Mouse (Mus musculus): ENCODE measurements around the gene Krtap5-4. TPM values are rescaled to one million over a fixed set of nuclear protein-coding genes. Genes with fewer than 3 reads are reported as not detected.
"Not testable (repeated sequence)": the region's sequence is repeated elsewhere in the genome, so short reads cannot be mapped to it uniquely, and the experiment has no call there.

Krtap5-4 gene
- not detected in 2 replicates for polyA plus RNA-seq (2014; fragmentation: Nextera tagmentation; extraction: Ambion mirVana)

DNA sequence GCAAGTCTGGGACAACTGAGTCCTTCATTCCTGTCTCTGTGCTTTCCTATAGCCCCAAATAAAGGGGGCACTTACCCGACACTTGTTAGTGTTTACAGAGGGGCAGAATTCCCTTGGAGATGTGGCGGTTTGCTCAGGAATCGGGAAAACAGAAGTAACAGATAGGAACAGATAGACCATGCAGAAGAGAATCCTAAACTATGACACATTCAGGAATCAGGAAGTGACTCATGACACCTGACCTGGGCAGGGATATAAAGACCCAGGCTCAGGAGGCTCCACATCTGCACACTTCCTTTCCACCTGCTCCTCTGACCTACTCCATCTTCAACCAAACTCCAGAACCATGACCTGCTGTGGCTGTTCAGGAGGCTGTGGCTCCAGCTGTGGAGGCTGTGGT lies at the start of gene Krtap5-4:
TSS of gene Krtap5-4 (plus strand) at position 301 of the 400 bp plus-strand sequence.
- Histone ChIP-seq H3K36me3 (replicated peaks; ENCODE audit: control insufficient read depth, insufficient read depth) (no peaks in the 10 kb centered on the region), H3K27ac (no peak within 1 kb of the TSS), H3K27me3 (ENCODE audit: control insufficient read depth, insufficient read depth, low read length) (0 out of 2 replicates have a peak, but pooled peaks cover 2% of the 10 kb centered on the region), H3K9me3 (ENCODE audit: control insufficient read depth, low read length) (no peaks in the 10 kb centered on the region), H3K4me3 (replicated peaks; ENCODE audit: low read length) (no peak within 1 kb of the TSS), H3K4me2 (replicated peaks) (no peak within 1 kb of the TSS), H3K9ac (no peak within 1 kb of the TSS), H3K4me1 (replicated peaks; ENCODE audit: control insufficient read depth, insufficient read depth, low read length) (no peaks in the 10 kb centered on the region)
- ATAC-seq (ENCODE audit: low FRiP score), result no peak
- WGBS, result 70% methylated on average over 3 of the region's 3 CpGs
- no peak for DNase-seq (ENCODE audit: low spot score)

DNA sequence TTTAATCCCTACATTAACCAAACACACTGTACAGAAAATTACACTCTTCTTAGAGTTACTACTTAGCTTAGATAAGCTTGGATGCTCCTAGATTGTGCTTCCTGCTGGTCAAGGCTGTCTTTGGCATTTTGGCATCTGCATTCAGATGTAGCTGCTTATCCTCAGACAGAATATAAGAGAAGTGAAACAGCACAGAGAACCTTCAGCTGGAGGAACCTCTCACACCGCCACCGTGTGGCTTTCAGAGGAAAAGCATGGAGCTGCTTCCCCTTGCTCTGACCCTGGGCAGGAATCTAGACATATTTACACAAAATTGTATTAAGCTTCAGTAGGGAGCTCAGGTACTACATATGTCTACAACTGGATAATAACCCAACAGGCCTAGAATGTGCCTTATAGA lies 47.8 kb upstream of the Krtap5-4 start:
- H3K4me1 ChIP-seq (replicated peaks; ENCODE audit: control insufficient read depth, insufficient read depth, low read length), result no peaks in the 10 kb centered on the region
- no peak overlapping the region for H3K4me3 ChIP-seq (replicated peaks; ENCODE audit: low read length)
- no peak for ATAC-seq (ENCODE audit: low FRiP score)
- no peaks in the 10 kb centered on the region for H3K9me3 ChIP-seq (ENCODE audit: control insufficient read depth, low read length)
- DNase-seq (ENCODE audit: low spot score), result peak; percentile 78
- H3K27ac ChIP-seq, result no peak overlapping the region
- no peak overlapping the region for H3K4me2 ChIP-seq (replicated peaks)
- 0% methylated on average over 2 of the region's 2 CpGs for WGBS
- no peak overlapping the region for H3K9ac ChIP-seq
- no peaks in the 10 kb centered on the region for H3K36me3 ChIP-seq (replicated peaks; ENCODE audit: control insufficient read depth, insufficient read depth)
- no peaks in the 10 kb centered on the region for H3K27me3 ChIP-seq (ENCODE audit: control insufficient read depth, insufficient read depth, low read length)

DNA sequence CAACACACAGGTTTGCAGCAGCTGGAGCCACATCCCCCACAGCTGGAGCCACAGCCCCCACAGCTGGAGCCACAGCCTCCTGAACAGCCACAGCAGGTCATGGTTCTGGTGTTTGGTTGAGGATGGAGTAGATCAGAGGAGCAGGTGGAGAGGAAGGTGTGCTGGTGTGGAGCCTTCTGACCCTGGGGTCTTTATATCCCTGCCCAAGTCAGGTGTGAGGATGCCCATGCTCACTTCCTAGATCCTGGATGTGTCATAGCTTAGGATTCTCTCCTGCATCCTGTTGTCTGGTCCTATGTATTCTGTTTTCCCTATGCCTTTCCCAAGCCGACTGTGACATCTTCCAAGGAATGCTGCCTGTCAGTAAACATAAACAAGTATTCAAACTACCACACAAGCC lies 45.1 kb upstream of the Krtap5-4 start, which contains the start of gene Gm2431:
TSS of gene Gm2431 (minus strand) at position 101 of the 400 bp plus-strand sequence.
- H3K9ac ChIP-seq; H3K27me3 ChIP-seq (ENCODE audit: control insufficient read depth, insufficient read depth, low read length); H3K4me2 ChIP-seq (replicated peaks); H3K4me3 ChIP-seq (replicated peaks; ENCODE audit: low read length); H3K4me1 ChIP-seq (replicated peaks; ENCODE audit: control insufficient read depth, insufficient read depth, low read length); H3K9me3 ChIP-seq (ENCODE audit: control insufficient read depth, low read length); ATAC-seq (ENCODE audit: low FRiP score); H3K36me3 ChIP-seq (replicated peaks; ENCODE audit: control insufficient read depth, insufficient read depth); DNase-seq (ENCODE audit: low spot score); H3K27ac ChIP-seq: not testable (repeated sequence)
- WGBS, result 84% methylated on average over 1 of the region's 1 CpGs

DNA sequence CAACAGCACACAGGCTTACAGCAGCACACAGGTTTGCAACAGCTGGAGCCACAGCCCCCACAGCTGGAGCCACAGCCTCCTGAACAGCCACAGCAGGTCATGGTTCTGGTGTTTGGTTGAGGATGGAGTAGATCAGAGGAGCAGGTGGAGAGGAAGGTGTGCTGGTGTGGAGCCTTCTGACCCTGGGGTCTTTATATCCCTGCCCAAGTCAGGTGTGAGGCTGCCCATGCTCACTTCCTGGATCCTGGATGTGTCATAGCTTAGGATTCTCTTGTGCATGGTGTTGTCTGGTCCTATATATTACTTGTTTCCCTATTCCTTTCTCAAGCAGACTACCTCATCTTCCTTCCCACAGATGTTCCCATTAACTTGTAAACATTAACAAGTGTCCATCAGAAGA lies 29.1 kb upstream of the Krtap5-4 start, which contains the start of gene Gm4559:
TSS of gene Gm4559 (minus strand) at position 101 of the 400 bp plus-strand sequence.
- not testable (repeated sequence) for H3K27ac ChIP-seq; H3K4me1 ChIP-seq (replicated peaks; ENCODE audit: control insufficient read depth, insufficient read depth, low read length); H3K4me2 ChIP-seq (replicated peaks); H3K4me3 ChIP-seq (replicated peaks; ENCODE audit: low read length); H3K36me3 ChIP-seq (replicated peaks; ENCODE audit: control insufficient read depth, insufficient read depth); H3K9ac ChIP-seq; DNase-seq (ENCODE audit: low spot score); ATAC-seq (ENCODE audit: low FRiP score); H3K9me3 ChIP-seq (ENCODE audit: control insufficient read depth, low read length); H3K27me3 ChIP-seq (ENCODE audit: control insufficient read depth, insufficient read depth, low read length)

DNA sequence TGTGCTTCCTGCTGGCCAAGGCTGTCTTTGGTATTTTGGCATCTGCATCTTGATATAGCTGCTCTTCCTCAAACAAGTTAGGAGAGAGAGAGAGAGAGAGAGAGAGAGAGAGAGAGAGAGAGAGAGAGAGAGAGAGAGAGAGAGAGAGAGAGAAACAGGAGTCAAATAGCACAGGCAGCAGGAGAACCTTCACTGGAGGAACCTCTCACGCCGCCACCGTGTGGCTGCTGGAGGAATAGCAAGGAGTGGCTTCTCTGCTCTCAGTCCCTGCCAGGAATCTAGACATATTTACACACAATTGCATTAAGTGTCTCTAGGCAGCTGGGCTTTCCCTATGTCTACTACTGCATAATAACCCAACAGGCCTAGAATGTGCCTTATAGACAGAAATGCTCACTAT lies 25.2 kb upstream of the Krtap5-4 start:
- H3K9ac ChIP-seq; H3K4me3 ChIP-seq (replicated peaks; ENCODE audit: low read length); H3K27ac ChIP-seq; H3K9me3 ChIP-seq (ENCODE audit: control insufficient read depth, low read length); H3K36me3 ChIP-seq (replicated peaks; ENCODE audit: control insufficient read depth, insufficient read depth); H3K4me1 ChIP-seq (replicated peaks; ENCODE audit: control insufficient read depth, insufficient read depth, low read length); H3K4me2 ChIP-seq (replicated peaks); ATAC-seq (ENCODE audit: low FRiP score): not testable (repeated sequence)
- peaks cover 10% of the 10 kb centered on the region for H3K27me3 ChIP-seq (ENCODE audit: control insufficient read depth, insufficient read depth, low read length)
- DNase-seq (ENCODE audit: low spot score), result peak; percentile 78
- 0% methylated on average over 3 of the region's 3 CpGs for WGBS

DNA sequence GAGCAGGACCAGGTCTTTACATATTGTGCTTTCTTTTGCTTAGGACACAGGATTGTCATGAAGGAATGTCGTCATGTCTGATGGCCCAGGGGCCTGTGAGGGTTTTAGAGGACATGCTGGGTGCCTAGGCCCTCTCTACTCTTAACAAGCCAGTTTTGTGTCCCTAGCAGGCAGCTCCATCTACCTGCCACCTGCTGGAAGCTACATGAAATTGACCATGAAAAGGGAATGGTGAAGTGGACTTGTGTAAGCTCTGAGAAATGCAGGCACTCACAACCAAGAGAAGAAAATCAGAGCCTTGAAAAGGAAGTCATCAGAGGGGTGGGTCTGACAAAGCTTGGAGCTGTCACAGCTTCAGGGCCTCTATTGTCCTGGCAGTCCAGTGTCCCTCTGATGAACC lies 24.1 kb upstream of the Krtap5-4 start:
- not testable (repeated sequence) for H3K4me3 ChIP-seq (replicated peaks; ENCODE audit: low read length); ATAC-seq (ENCODE audit: low FRiP score); DNase-seq (ENCODE audit: low spot score); H3K36me3 ChIP-seq (replicated peaks; ENCODE audit: control insufficient read depth, insufficient read depth); H3K9ac ChIP-seq; H3K4me2 ChIP-seq (replicated peaks); H3K9me3 ChIP-seq (ENCODE audit: control insufficient read depth, low read length); H3K4me1 ChIP-seq (replicated peaks; ENCODE audit: control insufficient read depth, insufficient read depth, low read length); H3K27ac ChIP-seq
- 62% methylated on average over 1 of the region's 1 CpGs for WGBS
- H3K27me3 ChIP-seq (ENCODE audit: control insufficient read depth, insufficient read depth, low read length), result peaks cover 14% of the 10 kb centered on the region

DNA sequence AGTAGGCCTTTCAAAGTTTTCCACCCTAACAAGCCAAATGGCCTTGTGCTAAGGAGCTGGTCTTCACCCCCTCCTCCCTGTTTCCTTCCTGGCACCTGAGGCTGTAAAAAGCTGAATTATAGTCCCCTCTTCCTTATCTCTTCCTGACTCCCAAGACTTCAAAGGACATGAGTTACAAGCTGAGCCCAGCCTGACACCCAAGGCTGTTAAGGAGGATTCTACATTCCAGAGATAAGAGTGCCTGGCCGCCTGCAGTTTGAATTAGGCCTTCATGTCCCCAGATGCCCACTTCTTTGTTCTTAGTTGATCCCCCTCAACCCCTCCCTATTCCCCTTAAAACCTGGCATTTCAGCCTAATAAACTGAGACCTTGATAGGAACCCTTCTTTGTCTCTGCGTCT lies 20.5 kb upstream of the Krtap5-4 start:
- H3K27ac ChIP-seq; DNase-seq (ENCODE audit: low spot score); H3K4me2 ChIP-seq (replicated peaks); H3K36me3 ChIP-seq (replicated peaks; ENCODE audit: control insufficient read depth, insufficient read depth); H3K4me1 ChIP-seq (replicated peaks; ENCODE audit: control insufficient read depth, insufficient read depth, low read length); H3K9ac ChIP-seq; ATAC-seq (ENCODE audit: low FRiP score); H3K9me3 ChIP-seq (ENCODE audit: control insufficient read depth, low read length); H3K4me3 ChIP-seq (replicated peaks; ENCODE audit: low read length): not testable (repeated sequence)
- H3K27me3 ChIP-seq (ENCODE audit: control insufficient read depth, insufficient read depth, low read length), result peaks cover 14% of the 10 kb centered on the region
- WGBS, result 28% methylated on average over 2 of the region's 2 CpGs

DNA sequence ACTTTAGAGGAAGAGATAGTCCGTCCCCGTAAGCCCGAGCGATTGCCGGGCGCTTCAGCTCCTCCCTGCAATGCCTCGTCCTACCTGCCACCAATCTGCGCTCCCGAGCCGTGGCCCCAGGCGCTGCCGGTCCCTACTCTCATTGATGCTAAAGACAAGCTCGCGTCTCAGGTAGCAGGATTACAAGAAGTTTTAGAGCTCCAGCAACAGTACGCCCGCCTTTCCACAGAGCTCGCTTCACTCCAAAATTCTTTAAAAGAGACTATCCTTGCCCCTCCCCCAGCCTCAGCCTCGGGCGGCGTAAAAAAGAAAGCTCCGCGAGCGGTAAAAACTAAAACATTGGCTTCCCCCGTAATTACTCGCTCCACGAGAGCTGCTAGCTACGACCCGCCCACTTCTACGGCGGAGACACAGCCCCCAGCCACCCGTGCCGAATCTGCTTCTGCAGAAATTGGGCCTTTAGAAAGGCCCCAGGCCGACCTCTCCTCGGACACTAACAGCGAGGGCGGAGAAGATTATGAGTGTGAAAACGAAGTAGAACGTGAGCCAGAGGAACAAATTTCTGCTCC lies 19.2 kb upstream of the Krtap5-4 start:
- Histone ChIP-seq H3K27me3 (ENCODE audit: control insufficient read depth, insufficient read depth, low read length) (peaks cover 14% of the 10 kb centered on the region), H3K9ac (peak overlapping the region; percentile 61), H3K27ac (peak overlapping the region; percentile 74), H3K4me3 (replicated peaks; ENCODE audit: low read length) (peak overlapping the region; percentile 43), H3K4me2 (replicated peaks) (peak overlapping the region; percentile 87), H3K9me3 (ENCODE audit: control insufficient read depth, low read length) (no peaks in the 10 kb centered on the region), H3K4me1 (replicated peaks; ENCODE audit: control insufficient read depth, insufficient read depth, low read length) (peaks cover 3% of the 10 kb centered on the region; the same call in 1 of the 2 replicates), H3K36me3 (replicated peaks; ENCODE audit: control insufficient read depth, insufficient read depth) (no peaks in the 10 kb centered on the region)
- DNase-seq (ENCODE audit: low spot score) (peak; percentile 61), ATAC-seq (ENCODE audit: low FRiP score) (peak; percentile 77; the same call in 1 of the 2 replicates)
- WGBS, result under 1% methylated on average over 38 of the region's 38 CpGs

DNA sequence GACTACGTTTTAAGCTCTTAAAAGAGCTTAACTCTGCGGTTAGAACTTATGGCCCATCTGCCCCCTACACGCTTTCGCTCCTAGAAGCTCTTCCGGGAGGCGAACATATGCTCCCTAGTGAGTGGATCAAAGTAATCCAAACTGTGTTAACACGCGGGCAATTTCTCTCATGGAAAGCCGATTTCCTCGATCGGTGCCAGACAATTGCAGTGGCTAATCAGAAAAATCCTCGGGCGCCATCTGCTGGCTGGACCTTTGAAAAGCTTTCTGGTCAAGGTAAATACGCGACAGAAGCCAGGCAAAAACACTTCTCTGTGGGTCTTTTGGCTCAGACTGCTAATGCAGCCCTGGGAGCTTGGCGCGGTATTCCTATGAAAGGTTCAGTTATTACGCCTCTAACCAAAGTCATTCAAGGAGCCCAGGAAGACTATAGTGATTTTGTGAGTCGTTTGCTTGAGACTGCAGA lies 18.7 kb upstream of the Krtap5-4 start:
- Histone ChIP-seq H3K4me3 (replicated peaks; ENCODE audit: low read length) (peak overlapping the region; percentile 43), H3K4me1 (replicated peaks; ENCODE audit: control insufficient read depth, insufficient read depth, low read length) (peaks cover 3% of the 10 kb centered on the region; the same call in 1 of the 2 replicates), H3K4me2 (replicated peaks) (peak overlapping the region; percentile 87), H3K36me3 (replicated peaks; ENCODE audit: control insufficient read depth, insufficient read depth) (no peaks in the 10 kb centered on the region), H3K9ac (peak overlapping the region; percentile 61), H3K9me3 (ENCODE audit: control insufficient read depth, low read length) (no peaks in the 10 kb centered on the region), H3K27me3 (ENCODE audit: control insufficient read depth, insufficient read depth, low read length) (peaks cover 14% of the 10 kb centered on the region), H3K27ac (peak overlapping the region; percentile 74)
- under 1% methylated on average over 19 of the region's 19 CpGs for whole genome bisulfite sequencing
- peak; percentile 77 for ATAC-seq (ENCODE audit: low FRiP score)
- peak; percentile 99 for DNase-seq (ENCODE audit: low spot score)
